Mouse (Mus musculus) cerebellum, adult 2 months (tissue): ENCODE results near the gene Nid1. TPM values are rescaled to one million over a fixed set of nuclear protein-coding genes. Genes with fewer than 3 reads are reported as not detected.
"Not testable (repeated sequence)": the region's sequence is repeated elsewhere in the genome, so short reads cannot be mapped to it uniquely, and the experiment has no call there.

Experiments
- DNase-seq, 2 experiments: peaks; one replicate each; pipeline ENCODE4 v3.0.0; 2021
- H3K27ac ChIP-seq: fragments of 200-500 bp; 2 replicates; pipeline ENCODE4 v1.5.1; 2012; ENCODE audit warnings: low read length, control low read depth, inconsistent platforms; ENCODE audit not compliant: insufficient read depth
- H3K27me3 ChIP-seq: fragments of 200-500 bp; 2 replicates; pipeline ENCODE4 v1.6.1; 2012; ENCODE audit warnings: inconsistent platforms, mild to moderate bottlenecking, low read length, moderate library complexity; ENCODE audit not compliant: control insufficient read depth, insufficient read depth
- H3K4me1 ChIP-seq: fragments of 200-500 bp; 2 replicates; pipeline ENCODE4 v1.6.1; 2011; ENCODE audit warnings: low read length; ENCODE audit not compliant: control insufficient read depth, insufficient read depth
- H3K4me3 ChIP-seq: fragments of 200-500 bp; replicated peaks from 2 replicates; pipeline ENCODE3; 2011; ENCODE audit warnings: mild to moderate bottlenecking, low read depth, low read length, control low read depth; ENCODE audit not compliant: insufficient read depth
- CTCF ChIP-seq: fragments of 200-500 bp; IDR thresholded peaks from 2 replicates; pipeline ENCODE4 v1.5.1; 2011; ENCODE audit warnings: low read depth, mild to moderate bottlenecking, control low read depth, low read length, moderate library complexity, borderline replicate concordance; ENCODE audit not compliant: insufficient read depth
- POLR2A ChIP-seq: fragments of 200-500 bp; IDR thresholded peaks from 2 replicates; pipeline ENCODE4 v1.6.1; 2011; ENCODE audit warnings: low read length, control low read depth, borderline replicate concordance; ENCODE audit not compliant: insufficient read depth
- WGBS: fragments of 180-500 bp; shearing (Covaris S2); methylation state at CpG from one replicate; pipeline ENCODE4 v1.1.7; 2018; 5-methylcytosine and 5-hydroxymethylcytosine counted together
- polyA plus RNA-seq: library from polyadenylated mRNA; depleted of rRNA; stranded (reverse); fragments of >200 nt; gene quantifications from 2 replicates; pipeline ENCODE4 v1.2.3, GENCODE M21; 2012

The Nid1 gene
- polyA plus RNA-seq, 1 experiment, result 14.4 TPM

DNA sequence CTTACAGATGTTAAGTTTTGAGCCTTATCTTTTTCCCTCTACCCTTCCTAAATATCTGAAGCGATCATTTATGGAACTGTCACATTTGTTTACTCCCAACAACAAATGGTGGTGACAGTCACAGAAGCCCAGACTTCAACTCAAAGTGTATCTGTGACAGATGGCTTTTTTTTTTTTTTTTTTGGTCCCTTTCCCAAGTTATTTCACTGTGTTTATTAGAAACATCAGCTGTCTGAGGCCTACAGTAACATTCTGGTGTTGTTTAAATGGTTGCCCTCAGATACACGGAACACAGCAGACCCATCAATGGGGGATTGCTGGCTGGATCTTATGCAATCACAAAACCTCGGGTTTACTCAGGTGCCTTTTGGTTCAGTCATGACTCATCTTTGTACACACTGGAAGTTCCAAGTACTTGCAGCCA is 34.0 kb downstream of the Nid1 start:
- H3K27me3 ChIP-seq, result no peaks in the 10 kb centered on the region
- no peak for DNase-seq
- TF ChIP-seq CTCF, result no peak
- TF ChIP-seq POLR2A, result no peak
- 55% methylated on average over 3 of the region's 3 CpGs for WGBS
- H3K4me3 ChIP-seq, result no peak overlapping the region
- H3K4me1 ChIP-seq, result no peaks in the 10 kb centered on the region
- H3K27ac ChIP-seq, result no peak overlapping the region

DNA sequence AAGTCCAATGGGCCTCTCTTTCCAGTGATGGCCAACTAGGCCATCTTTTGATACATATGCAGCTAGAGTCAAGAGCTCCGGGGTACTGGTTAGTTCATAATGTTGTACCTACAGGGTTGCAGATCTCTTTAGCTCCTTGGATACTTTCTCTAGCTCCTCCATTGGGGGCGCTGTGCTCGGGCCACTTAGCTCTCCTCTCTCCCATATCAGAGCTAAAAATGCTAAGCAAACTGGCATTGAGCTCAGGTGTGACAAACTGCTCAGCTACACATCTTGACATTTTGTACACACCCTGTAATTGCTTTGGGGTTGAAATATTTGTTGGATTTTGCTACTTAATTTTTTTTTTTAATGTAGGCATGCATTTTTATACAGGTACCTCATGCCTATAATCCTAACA is 37.1 kb downstream of the Nid1 start:
- WGBS, result 78% methylated on average over 3 of the region's 3 CpGs
- H3K4me1 ChIP-seq, DNase-seq, H3K27me3 ChIP-seq, H3K27ac ChIP-seq, H3K4me3 ChIP-seq: not testable (repeated sequence)

DNA sequence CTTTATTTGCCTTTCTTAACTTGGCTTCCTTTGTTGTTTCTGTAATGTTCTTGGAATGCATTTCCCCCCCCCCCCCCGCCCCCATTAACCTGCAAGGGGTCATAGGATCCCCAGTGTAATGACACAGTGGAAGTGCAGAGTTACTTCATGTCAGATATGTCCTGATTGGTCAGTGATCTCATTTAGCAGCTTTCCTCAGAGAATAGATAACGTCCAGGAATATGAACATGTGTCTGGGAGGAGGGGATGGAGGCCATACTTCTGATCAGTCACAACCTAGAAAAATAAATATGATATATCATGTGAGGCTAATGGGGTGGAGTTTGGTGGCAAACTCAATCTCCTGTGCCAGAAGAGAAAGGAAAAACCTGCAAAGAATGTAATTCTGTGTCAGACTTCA is 37.6 kb downstream of the Nid1 start:
- WGBS, result 71% methylated on average over 2 of the region's 2 CpGs
- DNase-seq, result no peak

DNA sequence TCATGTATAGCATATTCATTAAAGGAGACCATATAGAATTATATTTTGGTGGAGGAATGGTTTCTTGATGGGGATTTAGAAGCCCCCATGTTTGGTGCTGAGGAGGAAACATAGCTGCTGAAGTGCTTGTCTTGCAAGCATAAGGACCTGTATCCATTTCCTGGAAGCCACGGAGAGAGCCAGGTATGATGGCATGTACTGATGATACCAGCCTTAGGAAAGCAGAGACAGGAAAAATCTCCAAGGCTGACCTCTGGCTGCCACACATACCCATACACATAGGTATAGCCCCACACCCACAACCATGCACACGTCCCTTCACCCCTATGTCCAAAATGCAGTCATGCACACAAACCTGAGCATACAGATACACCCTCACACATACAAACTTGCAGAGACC is 39.2 kb downstream of the Nid1 start:
- WGBS, result 93% methylated on average over 2 of the region's 2 CpGs
- H3K27me3 ChIP-seq, result no peaks in the 10 kb centered on the region
- H3K4me3 ChIP-seq, result no peak overlapping the region
- H3K4me1 ChIP-seq, result no peaks in the 10 kb centered on the region
- DNase-seq, result no peak
- H3K27ac ChIP-seq, result no peak overlapping the region
- no peak for TF ChIP-seq POLR2A
- TF ChIP-seq CTCF, result no peak

More for the DNA sequence above, 37.6 kb downstream of the Nid1 start:
- H3K27ac ChIP-seq, result no peak overlapping the region
- H3K4me1 ChIP-seq, result no peaks in the 10 kb centered on the region
- no peak for TF ChIP-seq POLR2A
- H3K27me3 ChIP-seq, result no peaks in the 10 kb centered on the region
- H3K4me3 ChIP-seq, result no peak overlapping the region

DNA sequence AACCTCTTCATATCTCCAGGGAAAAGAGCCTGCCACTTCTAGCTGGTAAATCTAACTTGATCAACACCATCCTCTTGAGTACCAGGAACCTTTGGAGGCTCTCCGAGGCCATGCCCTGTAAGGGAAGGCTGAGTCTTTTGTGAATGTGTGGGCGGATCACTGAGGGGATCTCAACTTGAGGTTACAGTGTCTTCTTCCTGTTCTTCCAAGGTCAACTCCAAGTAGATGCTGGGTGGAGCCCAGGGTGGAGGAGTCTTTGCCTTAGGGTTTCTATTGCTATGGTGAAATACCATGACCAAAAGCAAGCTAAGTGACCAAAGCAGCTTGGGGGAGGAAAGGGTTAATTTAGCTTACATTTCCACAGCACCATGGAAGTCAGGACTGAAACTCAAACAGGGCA is 39.7 kb downstream of the Nid1 start:
- no peaks in the 10 kb centered on the region for H3K4me1 ChIP-seq
- 95% methylated on average over 2 of the region's 2 CpGs for WGBS
- TF ChIP-seq POLR2A (no peak), CTCF (no peak)
- no peak overlapping the region for H3K27ac ChIP-seq
- no peaks in the 10 kb centered on the region for H3K27me3 ChIP-seq
- no peak for DNase-seq
- no peak overlapping the region for H3K4me3 ChIP-seq

DNA sequence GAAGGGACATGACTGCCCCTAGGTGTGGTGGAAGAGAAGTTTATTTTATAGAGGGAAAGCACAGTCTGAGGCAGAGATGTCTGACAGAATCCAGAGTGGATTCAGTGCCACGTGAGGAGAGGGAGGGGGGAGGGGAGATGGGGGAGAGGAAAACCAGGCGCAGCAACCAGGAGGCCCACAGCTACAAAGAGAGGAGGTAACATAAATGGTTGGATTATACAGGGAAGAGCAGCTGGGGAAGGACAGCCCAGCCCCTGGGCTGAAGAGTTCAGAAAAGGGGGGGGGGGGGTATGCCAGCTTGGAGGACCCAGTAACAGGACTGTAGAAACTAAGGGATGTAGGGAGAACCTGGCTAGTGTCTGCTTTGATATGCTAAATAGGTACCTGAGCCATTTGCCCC is 42.6 kb downstream of the Nid1 start:
- H3K27me3 ChIP-seq, result no peaks in the 10 kb centered on the region
- 41% methylated on average over 2 of the region's 2 CpGs for WGBS
- TF ChIP-seq POLR2A, result no peak
- no peak for TF ChIP-seq CTCF
- no peak overlapping the region for H3K4me3 ChIP-seq
- DNase-seq, result no peak
- no peaks in the 10 kb centered on the region for H3K4me1 ChIP-seq
- H3K27ac ChIP-seq, result no peak overlapping the region

DNA sequence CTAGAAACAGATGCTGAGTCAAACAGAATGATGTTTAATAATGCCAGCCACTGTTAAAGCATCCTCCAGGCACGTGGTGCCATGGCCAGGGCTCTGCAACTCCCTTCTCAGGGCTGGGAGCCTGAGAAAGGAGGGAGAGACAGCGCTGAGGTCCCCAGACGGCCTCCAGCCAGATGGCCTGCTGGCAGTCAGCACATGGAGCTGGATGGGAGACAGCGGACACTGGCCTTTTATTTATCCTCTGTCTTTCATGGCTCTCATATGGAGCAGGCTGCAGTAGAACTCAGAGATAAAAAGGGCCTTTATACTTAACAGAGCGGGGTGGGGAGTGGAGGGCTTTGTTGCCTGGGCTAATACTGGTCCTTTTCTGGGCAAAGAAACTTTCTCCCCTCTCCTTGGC is 43.7 kb downstream of the Nid1 start:
- DNase-seq, result peak; percentile 33 to 62
- TF ChIP-seq CTCF, result no peak
- no peak for TF ChIP-seq POLR2A
- Histone ChIP-seq H3K27me3 (no peaks in the 10 kb centered on the region), H3K27ac (no peak overlapping the region), H3K4me1 (no peaks in the 10 kb centered on the region), H3K4me3 (no peak overlapping the region)
- 21% methylated on average over 5 of the region's 5 CpGs for WGBS

DNA sequence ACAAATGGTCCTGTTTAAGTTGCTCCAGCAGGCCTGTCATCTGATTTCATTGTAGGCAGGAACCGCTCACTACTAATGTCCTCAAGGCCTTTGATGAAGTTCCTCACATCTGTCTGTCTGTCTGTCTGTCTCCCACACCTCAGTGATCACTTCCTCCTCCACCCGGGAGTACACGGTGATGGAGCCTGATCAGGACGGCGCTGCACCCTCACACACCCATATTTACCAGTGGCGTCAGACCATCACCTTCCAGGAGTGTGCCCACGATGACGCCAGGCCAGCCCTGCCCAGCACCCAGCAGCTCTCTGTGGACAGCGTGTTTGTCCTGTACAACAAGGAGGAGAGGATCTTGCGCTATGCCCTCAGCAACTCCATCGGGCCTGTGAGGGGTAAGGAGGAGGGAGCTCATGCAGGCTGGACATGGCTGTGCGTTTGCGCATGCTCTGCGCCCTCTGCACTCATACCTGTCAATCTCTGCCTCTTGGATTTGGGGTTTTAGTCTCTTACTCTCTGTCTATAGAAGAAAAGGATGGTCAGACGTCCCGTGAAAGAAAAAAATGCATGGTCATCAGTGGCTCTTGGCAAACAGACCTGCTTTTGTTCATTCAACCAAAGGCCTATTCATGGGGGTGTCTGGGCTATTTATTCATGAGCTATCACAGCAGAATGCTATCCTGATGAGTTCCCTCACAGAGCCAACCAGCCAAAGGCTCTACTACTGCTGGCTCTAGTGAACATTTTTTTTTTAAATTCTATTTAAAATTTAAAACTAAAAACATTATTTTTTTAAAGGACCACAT is 44.7 kb downstream of the Nid1 start:
- no peaks in the 10 kb centered on the region for H3K27me3 ChIP-seq
- H3K4me3 ChIP-seq, result no peak overlapping the region
- 61% methylated on average over 16 of the region's 16 CpGs for WGBS
- TF ChIP-seq CTCF (no peak), POLR2A (no peak)
- H3K4me1 ChIP-seq, result no peaks in the 10 kb centered on the region
- H3K27ac ChIP-seq, result no peak overlapping the region
- DNase-seq, result peak in 1 of 2 experiments; percentile 21

DNA sequence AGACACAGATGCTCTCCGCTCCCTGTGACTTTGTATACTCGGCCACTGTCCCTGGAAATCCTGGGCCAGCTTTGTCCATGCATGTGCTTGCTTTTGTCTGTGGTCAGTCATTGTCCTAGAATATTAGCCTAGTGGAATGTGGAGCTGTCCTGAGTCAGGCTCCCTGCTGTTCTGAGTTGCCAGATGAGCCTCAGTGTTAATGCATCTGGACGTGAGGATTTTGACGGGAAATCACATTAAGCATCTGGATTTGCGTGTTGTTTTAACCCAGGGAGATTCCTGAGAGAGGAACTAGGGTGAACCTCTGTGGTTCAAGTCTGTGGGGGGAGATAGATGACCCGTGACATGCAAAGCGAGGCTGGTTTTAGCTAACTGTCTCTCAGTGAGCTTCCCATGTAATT is 47.0 kb downstream of the Nid1 start:
- WGBS, result 46% methylated on average over 7 of the region's 7 CpGs
- no peak overlapping the region for H3K4me3 ChIP-seq
- H3K27ac ChIP-seq, result no peak overlapping the region
- no peaks in the 10 kb centered on the region for H3K4me1 ChIP-seq
- no peak for TF ChIP-seq CTCF
- no peak for TF ChIP-seq POLR2A
- DNase-seq, result no peak
- no peaks in the 10 kb centered on the region for H3K27me3 ChIP-seq
